Mouse (Mus musculus) granulocyte monocyte progenitor cell, adult 5-6 weeks (primary cell): ENCODE results near the gene Kif18a. TPM values are rescaled to one million over a fixed set of nuclear protein-coding genes. Genes with fewer than 3 reads are reported as not detected.

Experiments
- ATAC-seq: replicated peaks from 2 replicates; pipeline ENCODE4 v1.8.0; 2016; ENCODE audit warnings: mild to moderate bottlenecking, moderate TSS enrichment, inconsistent platforms; ENCODE audit not compliant: poor library complexity, severe bottlenecking
- total RNA-seq, 2 experiments: library from RNA; stranded (forward) in 1 of 2; stranded (reverse) in 1 of 2; fragments of 200-712, 200-1000 nt in 1 of 2; fragments of >200 nt in 1 of 2; fragmentation: Nextera tagmentation in 1 of 2; gene quantifications; 2 replicates each; pipeline ENCODE4 v1.2.3; 2014 to 2017

Gene Kif18a
- total RNA-seq, 2 experiments from 2014 or later = 11.8 to 29.7 TPM

DNA sequence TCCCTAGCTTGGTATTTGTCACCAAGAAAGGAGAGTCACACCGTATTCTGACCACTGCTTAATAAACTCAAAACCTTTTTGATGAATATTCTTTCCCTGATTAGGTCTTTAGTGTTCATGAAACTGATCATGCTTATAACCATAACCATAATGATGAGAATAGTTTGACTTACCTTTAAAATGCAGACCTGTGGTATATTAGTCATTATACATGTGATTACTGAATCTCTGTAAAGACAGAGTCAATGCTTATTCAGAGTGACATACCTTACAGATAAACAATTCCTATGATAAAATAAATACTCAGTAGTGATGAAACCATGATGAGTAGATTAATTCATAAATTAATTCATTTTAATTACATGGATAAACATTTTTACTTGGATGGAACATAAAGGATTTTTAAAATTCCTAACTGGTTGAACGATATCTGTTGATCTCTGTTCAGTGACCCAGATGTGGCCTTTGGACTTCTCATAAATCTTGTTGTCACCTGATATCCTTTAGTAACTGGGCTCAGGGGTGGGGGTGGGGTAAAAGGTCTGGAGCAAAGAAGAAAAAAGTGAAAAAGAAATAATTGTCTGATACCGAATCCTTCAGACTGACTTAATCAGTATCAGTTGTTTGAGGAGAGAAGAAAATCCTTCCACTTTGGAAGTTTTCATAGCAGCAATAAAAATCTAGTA is 78.1 kb downstream of the Kif18a start:
- no peak for ATAC-seq

DNA sequence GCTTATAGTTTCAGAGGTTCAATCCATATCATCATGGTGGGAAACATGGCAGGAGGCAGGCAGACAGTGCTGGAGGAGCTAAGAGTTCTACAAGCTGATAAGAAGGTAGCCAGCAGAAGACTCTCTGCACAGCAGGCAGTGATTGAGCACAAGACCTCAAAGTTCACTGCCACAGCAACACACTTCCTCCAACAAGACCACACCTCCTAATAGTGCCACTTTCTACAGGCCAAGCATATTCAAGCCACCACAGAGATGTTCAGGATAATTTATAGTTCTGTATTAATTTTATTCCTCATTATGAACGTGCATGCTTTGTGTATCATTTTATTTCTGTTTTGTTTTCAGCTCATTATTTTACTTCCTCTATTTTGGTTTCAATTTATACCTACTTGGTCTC is 85.4 kb downstream of the Kif18a start:
- no peak for ATAC-seq

DNA sequence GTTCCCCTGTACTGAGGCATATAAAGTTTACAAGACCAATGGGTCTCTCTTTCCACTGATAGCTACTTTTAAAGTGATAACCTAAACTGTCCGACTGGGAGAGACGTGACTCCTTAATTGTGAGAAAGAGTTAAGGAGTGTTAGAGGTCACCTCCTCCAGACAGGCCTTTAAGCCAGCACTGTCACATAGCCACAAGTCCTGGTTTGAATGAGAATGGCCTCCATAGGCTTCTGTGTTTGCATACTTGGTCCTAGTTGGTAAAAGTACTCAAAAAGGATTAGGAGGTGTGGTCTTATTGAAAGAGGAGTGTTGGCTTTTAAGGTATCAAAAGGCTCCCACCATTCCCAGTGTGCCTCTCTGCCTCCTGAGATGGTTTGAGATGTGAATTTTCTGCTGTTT is 94.3 kb downstream of the Kif18a start:
- ATAC-seq = no peak

DNA sequence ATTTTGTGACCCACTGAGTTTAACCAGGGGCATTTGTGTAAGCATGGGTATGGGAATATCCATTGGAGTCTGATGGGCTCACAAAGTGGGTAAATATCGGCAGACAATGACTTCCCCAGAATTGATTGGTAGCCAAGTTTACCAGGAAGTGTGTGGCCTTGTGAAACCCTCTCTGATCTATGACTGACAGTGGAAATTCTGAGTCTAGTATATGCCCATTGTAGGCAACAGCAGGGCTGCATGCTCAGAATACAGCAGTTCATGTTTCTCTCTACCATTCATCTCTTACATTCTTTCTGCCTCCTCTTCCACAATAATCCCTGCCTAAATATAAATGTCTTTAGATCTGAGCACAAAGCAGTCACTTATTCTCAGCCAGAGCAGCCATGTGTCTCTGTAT is 103.5 kb downstream of the Kif18a start:
- no peak for ATAC-seq

DNA sequence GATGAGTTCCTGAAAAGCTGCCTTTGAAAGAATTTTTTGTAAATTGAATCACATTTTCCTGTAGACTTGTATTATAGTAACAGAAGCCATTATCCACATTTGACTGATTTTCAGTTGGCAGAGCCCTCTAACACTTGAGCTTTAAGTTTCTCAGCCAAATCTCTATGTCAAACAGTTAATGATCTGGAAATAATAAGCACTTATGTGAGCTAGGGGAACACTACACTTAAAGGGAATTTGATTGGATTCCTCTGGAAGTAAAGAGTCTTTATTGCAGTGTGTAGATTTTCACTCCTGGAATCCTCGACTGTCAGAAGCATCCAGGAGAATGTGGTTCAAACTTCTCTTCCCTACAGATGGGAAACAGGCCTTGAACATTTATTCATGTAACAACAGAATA is 105.7 kb downstream of the Kif18a start:
- ATAC-seq = no peak

DNA sequence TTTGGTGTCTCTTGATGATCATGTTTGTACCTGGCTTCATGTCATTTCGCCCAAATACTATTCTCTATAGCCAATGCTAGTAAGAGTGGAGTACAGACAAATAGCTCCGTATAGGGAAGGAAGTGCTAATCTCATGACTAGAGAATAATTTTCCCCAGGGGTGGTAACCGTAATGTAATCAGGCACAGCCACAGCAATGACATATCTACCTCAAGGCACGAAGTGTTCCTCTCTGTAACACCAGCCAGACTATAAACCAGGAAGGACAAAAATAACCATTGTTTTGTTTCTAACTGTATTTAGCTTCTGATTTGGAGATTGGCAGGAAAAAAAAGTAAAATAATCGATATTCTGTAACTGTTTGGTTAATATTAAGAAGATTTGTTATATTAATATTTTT is 108.2 kb downstream of the Kif18a start:
- ATAC-seq = no peak

DNA sequence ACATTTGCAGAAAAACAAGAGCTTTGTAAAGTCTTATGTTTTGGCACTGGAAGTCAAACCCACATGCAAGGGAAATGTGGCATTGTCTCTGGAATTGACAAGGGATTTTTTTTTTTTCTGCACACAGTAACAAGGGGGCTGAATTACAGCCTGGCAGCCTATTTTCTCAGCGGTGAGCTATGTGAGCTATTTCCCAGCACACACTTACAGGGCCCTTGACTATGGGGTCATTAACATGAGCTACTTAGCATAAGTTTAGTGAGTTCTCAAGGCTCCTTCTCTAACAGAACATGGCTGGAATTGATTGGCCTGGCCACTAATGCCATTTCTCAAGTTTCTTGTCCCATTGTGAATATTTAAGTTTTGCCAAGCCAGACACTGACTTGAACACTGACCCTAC is 109.4 kb downstream of the Kif18a start:
- ATAC-seq = no peak

Other genes starting within 250 kb of the Kif18a start
- gene Mettl15, start within 50 bp of the Kif18a start, total RNA-seq (2014; fragmentation: Nextera tagmentation) = 7.0 and 14.4 TPM in 2 replicates
- 7.3 and 8.6 TPM in 2 replicates for gene Mettl15, start within 50 bp of the Kif18a start, total RNA-seq (2017)